Mouse (Mus musculus) bone marrow, adult 2 months (tissue): ENCODE measurements at regions not wholly inside any gene's neighbourhood (a gene's known extent, or its start where the extent isn't known, plus 50 kb on each side); places are given as distances from the start of the nearest gene placed in this dataset.

Experiments
- CTCF ChIP-seq: fragments of 200-500 bp; IDR thresholded peaks from 2 replicates; pipeline ENCODE4 v1.5.1; 2011; ENCODE audit warnings: low read length, control low read depth; ENCODE audit not compliant: control insufficient read depth, insufficient read depth
- POLR2A ChIP-seq: fragments of 200-500 bp; IDR thresholded peaks from 2 replicates; pipeline ENCODE4 v1.6.1; 2011; ENCODE audit warnings: low read depth, mild to moderate bottlenecking, control low read depth, low read length, borderline replicate concordance; ENCODE audit not compliant: control insufficient read depth

DNA sequence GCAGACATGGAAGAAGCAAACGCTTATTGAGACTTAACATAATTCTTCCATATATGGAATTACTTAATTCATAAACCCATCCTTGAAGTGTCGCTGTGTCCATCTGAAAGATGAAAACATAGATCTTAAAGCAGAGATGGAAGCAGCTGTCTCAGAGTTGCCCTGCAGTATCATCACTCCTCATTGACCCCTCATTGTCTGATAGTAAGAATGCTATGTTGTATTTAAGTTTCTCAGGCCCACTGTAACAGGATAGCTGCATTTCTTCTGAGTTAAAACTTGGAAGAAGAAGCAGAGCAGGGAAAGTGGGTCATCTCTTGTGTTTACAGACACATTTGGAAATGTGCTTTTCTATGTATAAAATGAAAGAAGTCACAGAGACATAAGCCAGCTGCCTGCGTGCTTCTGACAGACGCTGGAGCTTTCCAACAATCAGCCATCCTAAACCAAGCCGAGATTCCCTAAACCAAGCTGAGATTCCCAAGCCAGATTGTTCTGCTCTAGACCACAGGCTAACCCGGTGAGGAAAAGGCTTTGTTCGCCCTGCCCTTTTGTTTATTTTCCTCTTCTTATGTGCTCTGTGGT is 440.1 kb upstream of the Klf4 start:
- TF ChIP-seq CTCF (no peak), POLR2A (no peak)
